Mouse (Mus musculus): Measurements from ENCODE around the gene Trpm3.

The Trpm3 gene

GRCm38 (mm10) chr19:23034933-23035332, 896.1 kb downstream of the Trpm3 start:
- peak; percentile 45; the same call in 1 of the 2 replicates for TF ChIP-seq GATA4 (IDR thresholded peaks at IDR 0.05; ENCODE audit: insufficient replicate concordance, low read length)

GRCm38 (mm10) chr19:23035786-23036185, 896.9 kb downstream of the Trpm3 start:
- no peak for TF ChIP-seq GATA4 (IDR thresholded peaks at IDR 0.05; ENCODE audit: insufficient replicate concordance, low read length)

GRCm38 (mm10) chr19:23036782-23037477, 898.1 kb downstream of the Trpm3 start:
- no peak for TF ChIP-seq GATA4 (IDR thresholded peaks at IDR 0.05; ENCODE audit: insufficient replicate concordance, low read length)

GRCm38 (mm10) chr19:23037499-23037898, 898.7 kb downstream of the Trpm3 start:
- TF ChIP-seq GATA4 (IDR thresholded peaks at IDR 0.05; ENCODE audit: insufficient replicate concordance, low read length), result no peak

GRCm38 (mm10) chr19:23038321-23038720, 899.5 kb downstream of the Trpm3 start:
- no peak for TF ChIP-seq GATA4 (IDR thresholded peaks at IDR 0.05; ENCODE audit: insufficient replicate concordance, low read length)

GRCm38 (mm10) chr19:23041483-23042167, 902.8 kb downstream of the Trpm3 start:
- no peak for TF ChIP-seq GATA4 (IDR thresholded peaks at IDR 0.05; ENCODE audit: insufficient replicate concordance, low read length)

- TF ChIP-seq GATA4 (IDR thresholded peaks at IDR 0.05; ENCODE audit: insufficient replicate concordance, low read length), result no peak
Observed at GRCm38 (mm10) chr19:23042168-23042733, 903.4 kb downstream of the Trpm3 start.

GRCm38 (mm10) chr19:23043699-23044098, 904.9 kb downstream of the Trpm3 start:
- TF ChIP-seq GATA4 (IDR thresholded peaks at IDR 0.05; ENCODE audit: insufficient replicate concordance, low read length), result no peak

Data from liver, adult (tissue).